Mouse (Mus musculus): ENCODE measurements around the gene Crtc3.

DNA sequence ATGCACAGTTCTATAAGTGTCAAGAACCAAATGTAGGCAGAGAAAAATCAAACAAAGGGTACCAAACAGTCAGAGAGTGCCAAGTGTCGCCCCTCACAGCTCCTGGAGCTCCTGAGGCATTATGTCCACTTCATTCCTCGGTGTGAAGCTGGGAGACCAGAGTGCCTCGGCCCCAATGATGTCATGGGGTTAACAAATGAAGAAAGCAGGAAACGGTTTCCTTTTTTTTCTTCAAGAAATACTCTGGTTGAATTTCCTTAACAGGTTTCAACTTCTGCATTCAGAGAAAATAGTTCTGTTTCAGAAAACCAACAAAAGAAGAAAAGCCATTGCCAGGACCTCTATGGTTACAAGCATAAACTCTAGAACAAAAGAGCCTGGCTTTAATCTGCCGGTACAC lies 36.4 kb downstream of the Crtc3 start:
- TF ChIP-seq CTCF (IDR thresholded peaks at IDR 0.05; ENCODE audit: low read depth, low read length) (no peak), TAL1 (conservative IDR thresholded peaks at IDR 0.05; ENCODE audit: low read depth, low read length) (no peak), GATA1 (IDR thresholded peaks at IDR 0.05; ENCODE audit: borderline replicate concordance, low read length) (no peak), POLR2AphosphoS5 (IDR thresholded peaks at IDR 0.05; ENCODE audit: insufficient replicate concordance, low read depth, low read length) (no peak), GATA2 (IDR thresholded peaks at IDR 0.05; ENCODE audit: borderline replicate concordance, low read depth, low read length) (no peak)

Measured in G1E (cell line).